Mouse (Mus musculus) neural tube, embryonic 12.5 days (tissue): ENCODE data around the gene Igsf23. TPM values are rescaled to one million over a fixed set of nuclear protein-coding genes. Genes with fewer than 3 reads are reported as not detected.
A peak's percentile ranks its signal among the peaks of the same experiment; 100 is the strongest.

Experiments
- ATAC-seq: fragments of 200-750 bp; cut with Nextera tagmentation; 2 replicates; pipeline ENCODE4 v1.8.0; 2017; ENCODE audit warnings: low read depth, mild to moderate bottlenecking, moderate TSS enrichment, moderate library complexity; ENCODE audit not compliant: low FRiP score
- H3K27ac ChIP-seq: fragments of 300-500 bp; sonication (generic); 2 replicates; pipeline ENCODE4 v1.5.1; 2016
- H3K27me3 ChIP-seq: fragments of 300-500 bp; sonication (generic); replicated peaks from 2 replicates; pipeline ENCODE4 v1.6.1; 2016; ENCODE audit warnings: mild to moderate bottlenecking
- H3K36me3 ChIP-seq: fragments of 300-500 bp; sonication (generic); 2 replicates; pipeline ENCODE4 v1.6.1; 2016; ENCODE audit warnings: mild to moderate bottlenecking
- H3K4me1 ChIP-seq: fragments of 300-500 bp; sonication (generic); 2 replicates; pipeline ENCODE4 v1.6.1; 2016
- H3K4me2 ChIP-seq: fragments of 300-500 bp; sonication (generic); replicated peaks from 2 replicates; pipeline ENCODE4 v1.6.1; 2016; ENCODE audit warnings: mild to moderate bottlenecking
- H3K4me3 ChIP-seq: fragments of 300-500 bp; sonication (generic); 2 replicates; pipeline ENCODE4 v1.5.1; 2016
- H3K9ac ChIP-seq: fragments of 300-500 bp; sonication (generic); 2 replicates; pipeline ENCODE4 v1.6.1; 2016; ENCODE audit warnings: mild to moderate bottlenecking
- H3K9me3 ChIP-seq: fragments of 300-500 bp; sonication (generic); 2 replicates; pipeline ENCODE4 v1.6.1; 2016; ENCODE audit warnings: mild to moderate bottlenecking
- WGBS: fragments of 180-500 bp; shearing (Covaris S2); methylation state at CpG from one replicate; pipeline ENCODE4 v1.1.7; 2016; 5-methylcytosine and 5-hydroxymethylcytosine counted together
- polyA plus RNA-seq: library from polyadenylated mRNA; unstranded; fragments of >200 nt; fragmentation: Nextera tagmentation; extraction: Ambion mirVana; gene quantifications from 2 replicates; pipeline ENCODE4 v1.2.1, GENCODE M21; 2016

Gene Igsf23
- polyA plus RNA-seq, 1 experiment from 2014 or later = not detected

DNA sequence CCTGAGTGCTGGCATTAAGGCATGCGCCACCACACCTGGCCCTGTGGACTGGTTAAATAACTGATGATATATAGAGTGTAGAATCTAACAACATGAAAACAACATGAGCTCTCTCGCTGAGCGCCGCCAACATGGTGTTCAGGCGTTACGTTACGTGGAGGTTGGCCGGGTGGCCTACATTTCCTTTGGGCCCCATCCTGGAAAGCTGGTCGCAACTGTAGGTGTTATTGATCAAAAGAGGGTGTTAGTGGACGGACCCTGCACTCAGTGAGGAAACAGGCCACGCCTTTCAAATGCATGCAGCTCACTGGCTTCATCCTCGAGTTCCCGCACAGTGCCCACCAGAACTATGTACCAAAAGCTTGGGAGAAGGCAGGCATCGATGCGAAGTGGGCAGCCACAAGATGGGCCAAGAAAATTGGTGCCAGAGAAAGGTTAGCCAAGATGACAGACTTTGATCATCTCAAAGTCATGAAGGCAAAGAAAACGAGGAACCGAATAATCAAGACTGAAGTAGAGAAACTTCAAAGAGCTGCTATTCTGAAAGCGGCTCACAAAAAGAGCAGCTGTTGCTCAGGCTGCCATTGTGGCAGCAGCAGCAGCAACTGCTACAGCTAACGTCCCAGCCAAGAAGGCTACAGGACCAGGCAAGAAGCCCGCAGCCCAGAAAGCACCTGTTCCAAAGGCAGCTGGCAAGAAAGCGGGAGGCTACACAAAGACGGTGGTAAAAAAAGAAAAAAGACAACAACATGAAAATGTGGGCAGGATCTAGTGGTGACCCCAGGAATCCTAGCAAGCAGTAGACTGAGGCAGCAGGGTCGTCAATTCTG, 38.6 kb downstream of the Igsf23 start:
- WGBS = 90% methylated on average over 23 of the region's 23 CpGs

DNA sequence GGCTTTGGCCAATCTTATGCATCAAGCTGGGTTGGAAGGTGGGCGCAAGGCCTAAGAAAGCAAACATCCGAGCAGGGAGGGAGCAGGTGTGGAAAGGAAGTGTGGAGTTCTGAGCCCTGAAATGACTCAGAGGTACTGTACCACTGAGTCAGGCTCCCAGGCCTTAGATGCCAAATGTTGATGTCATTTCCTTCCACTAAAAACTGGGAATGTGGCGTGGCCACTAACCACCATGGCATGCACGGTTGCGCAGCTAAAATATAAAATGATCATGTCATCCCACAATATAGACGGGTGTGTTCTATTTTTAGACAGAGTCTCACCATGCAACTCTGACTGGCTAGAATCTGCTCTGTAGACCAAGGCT, 39.3 kb downstream of the Igsf23 start:
- H3K27ac ChIP-seq = no peak overlapping the region
- WGBS = 94% methylated on average over 6 of the region's 6 CpGs
- H3K4me1 ChIP-seq = no peaks in the 10 kb centered on the region
- ATAC-seq = peak; percentile 52
- no peak overlapping the region for H3K4me2 ChIP-seq
- no peak overlapping the region for H3K4me3 ChIP-seq
- no peaks in the 10 kb centered on the region for H3K27me3 ChIP-seq
- H3K9me3 ChIP-seq = peaks cover 6% of the 10 kb centered on the region; the same call in 1 of the 2 replicates
- no peak overlapping the region for H3K9ac ChIP-seq
- peaks cover 18% of the 10 kb centered on the region; the same call in 1 of the 2 replicates for H3K36me3 ChIP-seq

More for the DNA sequence above, 38.6 kb downstream of the Igsf23 start:
- Histone ChIP-seq H3K27me3 (no peaks in the 10 kb centered on the region), H3K4me3 (no peak overlapping the region), H3K36me3 (peaks cover 18% of the 10 kb centered on the region; the same call in 1 of the 2 replicates), H3K9me3 (peaks cover 1% of the 10 kb centered on the region; the same call in 1 of the 2 replicates), H3K4me1 (no peaks in the 10 kb centered on the region), H3K9ac (no peak overlapping the region), H3K4me2 (no peak overlapping the region), H3K27ac (no peak overlapping the region)
- no peak for ATAC-seq

DNA sequence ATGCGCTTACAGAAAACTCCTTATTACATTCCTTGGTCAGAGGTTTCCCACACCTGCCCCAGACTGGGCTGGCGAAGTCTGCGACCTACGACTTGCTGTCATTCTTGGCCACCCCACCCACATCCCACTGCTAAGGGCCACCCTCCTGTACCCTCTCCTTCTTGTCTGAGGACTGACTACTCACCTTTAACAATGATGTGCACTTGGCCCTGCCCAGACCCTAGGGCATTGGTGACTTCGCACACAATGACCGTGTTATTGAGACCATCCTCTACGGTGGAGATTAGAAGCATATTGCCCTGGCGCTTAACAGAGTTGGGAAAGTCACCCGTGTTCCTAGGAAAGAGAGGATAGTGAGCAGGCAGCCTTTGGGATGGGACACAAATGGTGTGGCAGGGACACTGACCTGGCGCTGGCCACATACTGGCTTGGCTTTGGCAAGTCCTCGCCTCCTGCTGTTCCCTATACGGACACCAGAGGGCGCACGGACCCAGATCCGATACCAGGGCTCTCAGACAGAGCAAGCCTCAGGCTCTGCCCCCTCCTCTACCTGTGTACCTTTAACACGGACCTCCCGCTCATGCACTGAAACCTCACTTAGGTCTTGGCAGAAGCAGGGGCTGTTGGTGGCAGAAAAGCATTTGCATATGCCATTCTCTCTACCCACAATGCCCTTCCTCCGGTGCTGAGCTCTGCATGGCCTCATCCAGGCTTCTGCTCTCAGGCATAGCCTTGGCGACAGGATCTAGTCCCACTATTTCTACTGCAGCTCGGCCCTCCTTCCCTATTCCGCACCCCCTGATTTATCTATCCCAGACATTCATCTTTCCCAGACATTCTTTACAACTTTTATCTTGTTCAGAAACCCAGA, 39.9 kb downstream of the Igsf23 start:
- ATAC-seq = peak; percentile 80
- Histone ChIP-seq H3K4me2 (no peak overlapping the region), H3K27me3 (no peaks in the 10 kb centered on the region), H3K36me3 (peaks cover 13% of the 10 kb centered on the region; the same call in 1 of the 2 replicates), H3K4me3 (no peak overlapping the region), H3K9ac (no peak overlapping the region), H3K9me3 (peaks cover 6% of the 10 kb centered on the region; the same call in 1 of the 2 replicates), H3K4me1 (no peaks in the 10 kb centered on the region), H3K27ac (no peak overlapping the region)
- 51% methylated on average over 21 of the region's 21 CpGs for WGBS

DNA sequence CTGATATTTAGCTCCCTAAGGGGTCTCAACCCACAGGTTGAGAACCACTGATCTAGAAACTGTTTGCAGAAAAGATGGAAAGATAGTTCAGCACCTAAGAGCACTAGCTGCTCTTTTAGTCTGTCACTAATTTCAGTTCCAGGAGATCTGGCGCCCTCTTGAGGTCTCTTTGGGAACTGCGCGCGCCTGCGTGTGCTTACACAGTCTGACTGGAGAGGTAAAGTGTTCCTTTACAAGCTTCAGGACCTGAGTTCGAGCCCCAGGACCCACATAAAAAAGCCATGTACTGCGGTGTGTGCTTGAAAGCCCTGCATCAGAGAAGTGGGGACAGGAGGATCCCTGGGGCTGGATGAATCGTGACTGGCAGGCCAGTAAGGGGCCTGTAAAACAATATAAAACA, 60.7 kb downstream of the Igsf23 start:
- Histone ChIP-seq H3K9me3 (no peaks in the 10 kb centered on the region), H3K27ac (no peak overlapping the region), H3K4me2 (no peak overlapping the region), H3K27me3 (no peaks in the 10 kb centered on the region), H3K4me1 (no peaks in the 10 kb centered on the region), H3K4me3 (no peak overlapping the region), H3K9ac (no peak overlapping the region), H3K36me3 (no peaks in the 10 kb centered on the region)
- ATAC-seq = no peak
- WGBS = 48% methylated on average over 8 of the region's 8 CpGs

DNA sequence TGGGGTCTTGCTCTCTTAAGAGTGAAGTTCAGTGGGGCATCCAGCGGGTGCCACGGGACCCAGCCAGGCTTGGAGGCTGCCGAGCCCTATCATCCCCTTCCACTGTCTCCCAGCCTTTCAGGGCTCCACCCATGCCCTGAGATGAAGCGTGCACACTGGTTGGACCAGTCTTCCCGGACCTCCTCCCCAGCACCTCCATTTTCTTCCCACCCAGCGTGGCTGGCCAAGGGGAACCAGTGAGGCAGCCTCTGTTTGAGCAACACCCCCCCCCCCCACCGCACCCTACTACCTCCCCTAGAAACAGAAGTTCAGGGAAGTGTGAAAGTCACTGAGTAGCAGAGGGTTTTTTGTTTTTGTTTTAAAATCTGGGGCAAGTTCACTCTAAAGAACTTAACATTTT, 62.7 kb downstream of the Igsf23 start, which contains the start of gene Ceacam19:
Gene Ceacam19 (minus strand): TSS at position 117 of the 400 bp plus-strand sequence.
- no peak for ATAC-seq
- Histone ChIP-seq H3K4me3 (no peak within 1 kb of the TSS), H3K4me1 (no peaks in the 10 kb centered on the region), H3K27me3 (no peaks in the 10 kb centered on the region), H3K4me2 (no peak within 1 kb of the TSS), H3K36me3 (no peaks in the 10 kb centered on the region), H3K9me3 (no peaks in the 10 kb centered on the region), H3K9ac (no peak within 1 kb of the TSS), H3K27ac (no peak within 1 kb of the TSS)
- 70% methylated on average over 7 of the region's 7 CpGs for WGBS

Other genes starting within 250 kb of the Igsf23 start
- gene Tomm40, start 235.3 kb downstream of the Igsf23 start, polyA plus RNA-seq = 159 and 165 TPM in 2 replicates
- 63.5 and 64.4 TPM in 2 replicates for gene Nectin2, start 200.3 kb downstream of the Igsf23 start, polyA plus RNA-seq
- 15.1 and 15.4 TPM in 2 replicates for gene Bcam, start 179.7 kb downstream of the Igsf23 start, polyA plus RNA-seq
- 0.73 and 0.87 TPM in 2 replicates for gene Cblc, start 153.9 kb downstream of the Igsf23 start, polyA plus RNA-seq
- 1.0 and 2.1 TPM in 2 replicates for gene Bcl3, start 128.0 kb downstream of the Igsf23 start, polyA plus RNA-seq
- gene Gm19345, start 98.8 kb downstream of the Igsf23 start, polyA plus RNA-seq = 1.4 and 1.7 TPM in 2 replicates
- not detected in 2 replicates for gene Ceacam16, start 89.5 kb downstream of the Igsf23 start, polyA plus RNA-seq
- not detected in 2 replicates for gene Ceacam19, start 62.8 kb downstream of the Igsf23 start, polyA plus RNA-seq
- gene Pvr, start 29.6 kb downstream of the Igsf23 start, polyA plus RNA-seq = 5.9 and 6.8 TPM in 2 replicates
- not detected in 2 replicates for gene Ceacam20, start 14.7 kb upstream of the Igsf23 start, polyA plus RNA-seq
- not detected in 2 replicates for gene Nlrp9b, start 40.7 kb upstream of the Igsf23 start, polyA plus RNA-seq
- gene Vmn1r91, start 148.9 kb upstream of the Igsf23 start, polyA plus RNA-seq = not detected in 2 replicates
- gene Gm16442, start 171.8 kb upstream of the Igsf23 start, polyA plus RNA-seq = not detected in 2 replicates
- gene Vmn1r93, start 188.3 kb upstream of the Igsf23 start, polyA plus RNA-seq = not detected in 2 replicates
- not detected in 2 replicates for gene Vmn1r94, start 217.6 kb upstream of the Igsf23 start, polyA plus RNA-seq
- not detected in 2 replicates for gene Vmn1r95, start 243.0 kb upstream of the Igsf23 start, polyA plus RNA-seq